Mouse (Mus musculus) bone marrow, adult 2 months (tissue): Measurements from ENCODE around the gene Inpp5e.

Experiments used
- CTCF ChIP-seq: fragments of 200-500 bp; IDR thresholded peaks from 2 replicates; pipeline ENCODE4 v1.5.1; 2011; ENCODE audit warnings: low read length, control low read depth; ENCODE audit not compliant: control insufficient read depth, insufficient read depth
- POLR2A ChIP-seq: fragments of 200-500 bp; IDR thresholded peaks from 2 replicates; pipeline ENCODE4 v1.6.1; 2011; ENCODE audit warnings: low read depth, mild to moderate bottlenecking, control low read depth, low read length, borderline replicate concordance; ENCODE audit not compliant: control insufficient read depth

- TF ChIP-seq CTCF = no peak
- no peak for TF ChIP-seq POLR2A
Measured at GRCm38 (mm10) chr2:26446671-26447070, 37.7 kb upstream of the Inpp5e start.
